Mouse (Mus musculus): Measurements from ENCODE around the gene Mical3. TPM values are rescaled to one million over a fixed set of nuclear protein-coding genes. Genes with fewer than 3 reads are reported as not detected.

The Mical3 gene
- total RNA-seq, 2 experiments from 2014 or later, result 75.0 to 80.8 TPM

GRCm38 (mm10) chr6:120971797-120972590 lies 158.8 kb downstream of the Mical3 start:
- DNase-seq (ENCODE audit: low spot score in 2 of 2), result peak; percentile 77 to 91

- no peak for DNase-seq (ENCODE audit: low spot score in 2 of 2)
Observed at GRCm38 (mm10) chr6:120970939-120971796, 159.6 kb downstream of the Mical3 start.

DNA sequence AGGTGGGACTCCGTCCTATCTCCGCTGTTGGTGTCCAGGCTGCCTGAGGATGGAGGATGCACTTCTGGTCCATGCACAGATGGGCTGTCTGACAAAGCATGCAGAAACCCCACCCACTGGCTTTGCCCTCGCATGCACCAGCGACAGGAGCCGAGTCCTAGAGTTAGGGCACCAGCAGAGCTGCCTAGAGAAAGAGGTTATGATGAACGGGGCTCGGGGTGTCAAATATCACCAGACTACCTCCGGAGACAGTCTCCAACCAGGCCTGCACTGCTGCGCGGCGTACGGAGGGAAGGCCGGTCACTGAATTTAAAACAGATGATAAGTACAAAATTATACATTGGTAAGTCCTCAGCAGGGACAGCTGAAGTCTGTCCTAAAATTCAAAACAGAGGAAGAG lies 165.0 kb downstream of the Mical3 start:
- no peak for DNase-seq (ENCODE audit: low spot score in 2 of 2)

DNA sequence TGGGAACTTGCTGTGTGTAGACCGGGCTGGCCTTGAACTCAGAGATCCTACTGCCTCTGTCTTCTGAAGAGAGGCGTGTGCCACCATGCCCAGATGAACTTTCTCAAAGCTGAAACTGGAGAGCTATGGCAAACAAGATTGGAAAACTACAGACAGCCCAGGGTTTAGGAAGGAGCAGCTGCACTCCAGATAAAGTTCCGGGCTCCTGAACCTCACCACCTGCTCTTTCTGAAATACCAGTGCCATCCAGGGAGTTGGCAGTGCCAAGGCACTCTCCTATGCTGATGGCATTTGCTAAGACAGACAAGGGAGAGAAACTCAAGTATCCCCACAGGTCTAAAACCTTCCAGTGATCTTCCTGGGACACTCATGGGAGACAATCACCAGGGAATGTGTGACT lies 166.6 kb downstream of the Mical3 start:
- DNase-seq (ENCODE audit: low spot score in 2 of 2), result no peak

- DNase-seq (ENCODE audit: low spot score in 2 of 2), result no peak
Observed at GRCm38 (mm10) chr6:120960338-120961030, 170.3 kb downstream of the Mical3 start.

GRCm38 (mm10) chr6:120957331-120957730 lies 173.5 kb downstream of the Mical3 start:
- no peak for DNase-seq (ENCODE audit: low spot score in 2 of 2)

GRCm38 (mm10) chr6:120956259-120957161 lies 174.3 kb downstream of the Mical3 start:
- no peak for DNase-seq (ENCODE audit: low spot score in 2 of 2)

- DNase-seq (ENCODE audit: low spot score in 2 of 2), result no peak
Observed at GRCm38 (mm10) chr6:120955215-120955614, 175.6 kb downstream of the Mical3 start.

GRCm38 (mm10) chr6:120954241-120954640 lies 176.6 kb downstream of the Mical3 start:
- DNase-seq (ENCODE audit: low spot score in 2 of 2), result no peak

DNA sequence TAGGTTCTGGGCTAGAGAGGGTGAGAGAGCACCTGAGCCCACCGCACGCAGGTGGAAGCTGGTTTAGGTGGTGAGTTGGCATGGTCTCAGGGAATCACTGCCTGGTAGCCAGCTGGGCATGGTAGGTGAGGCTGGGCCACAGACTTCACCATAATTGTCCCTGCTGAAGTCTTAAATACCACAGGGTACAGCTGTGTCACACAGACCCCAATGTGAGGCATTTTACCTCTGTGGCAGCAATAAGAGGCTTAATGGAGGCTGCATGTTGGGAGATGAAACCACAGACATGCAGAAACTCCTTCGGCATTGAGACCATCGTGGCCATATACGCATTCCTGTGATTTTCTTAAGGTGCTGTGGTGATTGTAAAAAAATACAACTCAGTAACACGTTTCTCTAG lies 178.3 kb downstream of the Mical3 start:
- no peak for DNase-seq (ENCODE audit: low spot score in 2 of 2)

GRCm38 (mm10) chr6:120951311-120951710 lies 179.5 kb downstream of the Mical3 start:
- DNase-seq (ENCODE audit: low spot score in 2 of 2), result no peak

GRCm38 (mm10) chr6:120945510-120945909 lies 185.3 kb downstream of the Mical3 start:
- no peak for DNase-seq (ENCODE audit: low spot score in 2 of 2)

DNA sequence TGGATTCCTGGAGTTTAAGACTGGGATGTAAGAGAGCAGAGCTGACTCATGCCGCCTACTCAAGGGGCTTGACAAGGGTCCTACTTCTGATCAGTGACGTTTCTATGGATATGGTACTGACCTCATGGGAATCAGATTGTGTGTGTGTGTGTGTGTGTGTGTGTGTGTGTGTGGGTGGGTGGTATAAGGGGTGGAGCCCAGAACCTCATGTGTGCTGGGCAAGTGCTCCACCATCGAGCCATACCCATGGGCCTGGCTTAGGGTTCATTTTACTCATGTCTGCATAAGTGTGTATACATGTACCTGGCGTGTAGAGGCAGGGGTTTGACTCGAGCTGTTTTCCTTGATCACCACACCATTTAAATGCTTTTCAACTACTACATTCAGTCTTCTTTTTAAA lies 186.8 kb downstream of the Mical3 start:
- no peak for DNase-seq (ENCODE audit: low spot score in 2 of 2)

DNA sequence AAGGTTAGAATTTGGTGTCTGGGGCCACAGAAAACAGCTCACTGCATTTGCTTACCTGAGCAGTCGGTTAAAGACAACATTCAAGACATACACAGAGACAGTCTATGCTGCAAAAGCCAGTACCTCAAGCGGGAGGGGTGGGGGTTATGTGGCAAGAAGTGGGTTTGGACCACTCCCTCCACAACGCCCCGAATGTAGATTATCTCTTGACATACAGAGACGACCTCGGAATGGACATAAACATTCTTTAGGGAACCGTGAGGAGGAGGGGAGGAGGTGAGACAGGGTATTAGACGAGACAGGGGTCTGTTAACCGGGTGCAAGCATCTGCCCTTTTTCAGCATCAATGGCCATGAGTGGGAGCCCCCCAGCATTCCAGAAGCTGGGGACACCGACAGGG lies 187.2 kb downstream of the Mical3 start:
- no peak for DNase-seq (ENCODE audit: low spot score in 2 of 2)

GRCm38 (mm10) chr6:120943079-120943478 lies 187.7 kb downstream of the Mical3 start:
- DNase-seq (ENCODE audit: low spot score in 2 of 2), result no peak

GRCm38 (mm10) chr6:120941575-120941974 lies 189.2 kb downstream of the Mical3 start:
- DNase-seq (ENCODE audit: low spot score in 2 of 2), result peak in 1 of 2 experiments; percentile 61

DNA sequence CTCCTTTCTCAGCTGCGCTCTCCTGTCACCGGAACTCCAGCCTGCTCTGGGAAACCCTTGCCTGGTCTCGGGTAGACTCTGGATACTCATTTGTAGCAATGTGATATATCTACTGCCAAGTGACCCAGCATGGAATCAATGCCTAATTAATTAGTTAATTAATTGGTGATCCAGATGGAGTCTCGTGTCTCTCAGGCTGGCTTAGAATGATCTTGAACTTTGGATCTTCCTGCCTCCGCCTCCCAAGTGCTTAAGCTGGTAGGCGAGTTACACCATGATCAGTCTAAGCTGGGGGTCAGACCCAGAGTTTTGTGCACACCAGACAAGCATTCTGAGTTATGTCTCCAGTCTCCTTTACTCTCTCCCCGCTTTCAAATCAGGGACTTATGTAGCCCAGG lies 189.7 kb downstream of the Mical3 start:
- DNase-seq (ENCODE audit: low spot score in 2 of 2), result no peak

- DNase-seq (ENCODE audit: low spot score in 2 of 2), result no peak
Observed at GRCm38 (mm10) chr6:120940446-120941083, 190.2 kb downstream of the Mical3 start.

- DNase-seq (ENCODE audit: low spot score in 2 of 2), result no peak
Observed at GRCm38 (mm10) chr6:120939783-120940182, 191.0 kb downstream of the Mical3 start.
